12 mouse cellular contexts compared by ENCODE assay signal in genomic region chr14:40952715-40953114, GRCm38 (mm10). TPM values are rescaled to one million over a fixed set of nuclear protein-coding genes. Genes with fewer than 3 reads are reported as not detected.
A peak's percentile ranks its signal among the peaks of the same experiment; 100 is the strongest.
DNase-seq lines count a peak whose midpoint lies in the region; ATAC-seq and TF ChIP-seq lines count a peak whose summit lies in the region.
"Had no signal": no experiment of that assay in that cellular context is flagged by ENCODE, and none has a peak within 500 bp of the region (broad histone marks: within the 10 kb centered on the region; RNA-seq: fewer than 3 reads in every experiment).

No protein-coding gene starts in this region.

- ATAC-seq in midbrain, postnatal 0 days (ENCODE audit: low FRiP score), result no peak
- no peak for ATAC-seq in forebrain, embryonic 13.5 days
- ATAC-seq in neural tube, embryonic 13.5 days (ENCODE audit: low read depth), result no peak

- H3K9me3 ChIP-seq in midbrain, embryonic 10.5 days (replicated peaks), result no peaks in the 10 kb centered on the region
- H3K9me3 ChIP-seq in midbrain, postnatal 0 days (ENCODE audit: low read length), result no peaks in the 10 kb centered on the region
- no peaks in the 10 kb centered on the region for H3K9me3 ChIP-seq in forebrain, embryonic 13.5 days (replicated peaks)
- no peaks in the 10 kb centered on the region for H3K9me3 ChIP-seq in neural tube, embryonic 13.5 days
- H3K9me3 ChIP-seq: liver, embryonic 13.5 days had no signal

- no peak for DNase-seq in midbrain, embryonic 10.5 days (ENCODE audit: low spot score)
- DNase-seq in midbrain, postnatal 0 days (ENCODE audit: low spot score), result no peak
- peak; percentile 72 for DNase-seq in brain, embryonic 14.5 days (ENCODE audit: low read depth)
- DNase-seq in cerebellum, adult 18-20 months, result no peak
- DNase-seq in thymus, postnatal 4 days, result no peak
- DNase-seq: gastrocnemius, postnatal 36 days; kidney, adult 2 months; liver, embryonic 13.5 days; lung, postnatal 4 days had no signal

- H3K27me3 ChIP-seq in midbrain, embryonic 10.5 days (ENCODE audit: low read depth, poor library complexity, severe bottlenecking), result no peaks in the 10 kb centered on the region
- H3K27me3 ChIP-seq in midbrain, postnatal 0 days (ENCODE audit: insufficient read depth, low read length), result no peaks in the 10 kb centered on the region
- H3K27me3 ChIP-seq in forebrain, embryonic 13.5 days, result no peaks in the 10 kb centered on the region
- H3K27me3 ChIP-seq in neural tube, embryonic 13.5 days, result no peaks in the 10 kb centered on the region
- H3K27me3 ChIP-seq: liver, embryonic 13.5 days had no signal

- peak overlapping the region; percentile 98; the same call in 1 of the 2 replicates for H3K27ac ChIP-seq in midbrain, embryonic 10.5 days (replicated peaks)
- no peak overlapping the region for H3K27ac ChIP-seq in midbrain, postnatal 0 days (ENCODE audit: low read depth, low read length)
- peak overlapping the region; percentile 72 for H3K27ac ChIP-seq in forebrain, embryonic 13.5 days
- H3K27ac ChIP-seq in neural tube, embryonic 13.5 days (replicated peaks), result peak overlapping the region; percentile 75

- TF ChIP-seq CTCF in midbrain, postnatal 0 days (IDR thresholded peaks at IDR 0.05), result no peak
- TF ChIP-seq CTCF in brain, embryonic 14.5 days (IDR thresholded peaks at IDR 0.05; ENCODE audit: borderline replicate concordance, extremely low read depth, insufficient read depth, insufficient read length), result no peak

- no peak overlapping the region for H3K4me2 ChIP-seq in midbrain, postnatal 0 days (ENCODE audit: low read depth, low read length, poor library complexity, severe bottlenecking)
- no peak overlapping the region for H3K4me2 ChIP-seq in forebrain, embryonic 13.5 days
- H3K4me2 ChIP-seq in neural tube, embryonic 13.5 days, result no peak overlapping the region
- H3K4me2 ChIP-seq: liver, embryonic 13.5 days had no signal

- no peak overlapping the region for H3K4me3 ChIP-seq in midbrain, embryonic 10.5 days
- no peak overlapping the region for H3K4me3 ChIP-seq in midbrain, postnatal 0 days (ENCODE audit: low read depth, low read length)
- H3K4me3 ChIP-seq in forebrain, embryonic 13.5 days, result no peak overlapping the region
- no peak overlapping the region for H3K4me3 ChIP-seq in neural tube, embryonic 13.5 days
- H3K4me3 ChIP-seq: erythroblast, embryonic 14.5 days; liver, embryonic 13.5 days had no signal

- no peak for TF ChIP-seq POLR2A in brain, embryonic 14.5 days (IDR thresholded peaks at IDR 0.05; ENCODE audit: borderline replicate concordance, extremely low read depth, insufficient read depth, insufficient read length, poor library complexity, severe bottlenecking)

- no peak overlapping the region for H3K9ac ChIP-seq in midbrain, postnatal 0 days (replicated peaks; ENCODE audit: low read length, poor library complexity, severe bottlenecking)
- no peak overlapping the region for H3K9ac ChIP-seq in forebrain, embryonic 13.5 days
- no peak overlapping the region for H3K9ac ChIP-seq in neural tube, embryonic 13.5 days
- H3K9ac ChIP-seq: liver, embryonic 13.5 days had no signal

- H3K36me3 ChIP-seq in midbrain, embryonic 10.5 days, result peaks cover 23% of the 10 kb centered on the region
- no peaks in the 10 kb centered on the region for H3K36me3 ChIP-seq in midbrain, postnatal 0 days (ENCODE audit: insufficient read depth, low read length)
- peaks cover 3% of the 10 kb centered on the region; the same call in 1 of the 2 replicates for H3K36me3 ChIP-seq in forebrain, embryonic 13.5 days (ENCODE audit: poor library complexity, severe bottlenecking)
- no peaks in the 10 kb centered on the region for H3K36me3 ChIP-seq in neural tube, embryonic 13.5 days

- H3K4me1 ChIP-seq in midbrain, embryonic 10.5 days, result peaks cover 94% of the 10 kb centered on the region
- H3K4me1 ChIP-seq in midbrain, postnatal 0 days (ENCODE audit: insufficient read depth, low read length), result peaks cover 29% of the 10 kb centered on the region; the same call in 1 of the 2 replicates
- H3K4me1 ChIP-seq in forebrain, embryonic 13.5 days, result peaks cover 84% of the 10 kb centered on the region
- peaks cover 96% of the 10 kb centered on the region for H3K4me1 ChIP-seq in neural tube, embryonic 13.5 days (replicated peaks)

- 75% methylated on average over 2 of the region's 2 CpGs for WGBS in midbrain, embryonic 10.5 days
- WGBS in midbrain, postnatal 0 days, result 64% methylated on average over 2 of the region's 2 CpGs
- 63% methylated on average over 2 of the region's 2 CpGs for WGBS in forebrain, embryonic 13.5 days
- 33% methylated on average over 2 of the region's 2 CpGs for WGBS in neural tube, embryonic 13.5 days

RNA-seq across cellular contexts. Expression of gene Tspan14, which starts 13.9 kb away (rescaled TPM):
- 90.6 and 101 TPM in 2 replicates for polyA plus RNA-seq in midbrain, embryonic 10.5 days (2016; fragmentation: Nextera tagmentation; extraction: Ambion mirVana)
- 31.2 and 31.8 TPM in 2 replicates for total RNA-seq in midbrain, postnatal 0 days (2014; rRNA removed)
- 28.3 and 31.3 TPM in 2 replicates for polyA plus RNA-seq in midbrain, postnatal 0 days (2015; fragmentation: Nextera tagmentation; extraction: Ambion mirVana)
- polyA plus RNA-seq in brain, embryonic 14.5 days (2012; rRNA removed), result 87.7 and 95.4 TPM in 2 replicates
- polyA plus RNA-seq in forebrain, embryonic 13.5 days (2015; fragmentation: Nextera tagmentation; extraction: Ambion mirVana), result 84.1 and 88.2 TPM in 2 replicates
- polyA plus RNA-seq in neural tube, embryonic 13.5 days (2015; fragmentation: Nextera tagmentation; extraction: Ambion mirVana), result 78.5 and 87.4 TPM in 2 replicates

RNA-seq across cellular contexts. Expression of gene Sh2d4b, which starts 59.6 kb away (rescaled TPM):
- 0.31 and 0.45 TPM in 2 replicates for polyA plus RNA-seq in midbrain, embryonic 10.5 days (2016; fragmentation: Nextera tagmentation; extraction: Ambion mirVana)
- total RNA-seq in midbrain, postnatal 0 days (2014; rRNA removed), result 3.0 and 3.7 TPM in 2 replicates
- 0.44 and 0.74 TPM in 2 replicates for polyA plus RNA-seq in midbrain, postnatal 0 days (2015; fragmentation: Nextera tagmentation; extraction: Ambion mirVana)
- polyA plus RNA-seq in brain, embryonic 14.5 days (2012; rRNA removed), result 2.2 and 4.1 TPM in 2 replicates
- polyA plus RNA-seq in forebrain, embryonic 13.5 days (2015; fragmentation: Nextera tagmentation; extraction: Ambion mirVana), result 2.3 and 2.4 TPM in 2 replicates
- 1.5 and 1.6 TPM in 2 replicates for polyA plus RNA-seq in neural tube, embryonic 13.5 days (2015; fragmentation: Nextera tagmentation; extraction: Ambion mirVana)
